Mouse (Mus musculus): Measurements from ENCODE around the gene Alad. TPM values are rescaled to one million over a fixed set of nuclear protein-coding genes. Genes with fewer than 3 reads are reported as not detected.

The Alad gene
- polyA plus RNA-seq (2012; ENCODE audit: insufficient read depth, insufficient read length, missing spikeins): 73.2 and 87.7 TPM in 2 replicates

- H3K27ac ChIP-seq (replicated peaks; ENCODE audit: low read depth, low read length): peak within 1 kb of the TSS; percentile 78
- peaks cover 19% of the 10 kb centered on the region for H3K4me1 ChIP-seq (ENCODE audit: control insufficient read depth, insufficient read depth, insufficient read length, low read length)
- H3K4me3 ChIP-seq (ENCODE audit: insufficient read depth, low read depth, low read length): peak within 1 kb of the TSS; percentile 94
Observed at GRCm38 (mm10) chr4:62519849-62520233, at the start of gene Alad. Alad (minus strand) TSS chr4:62519918.

- Histone ChIP-seq H3K4me1 (ENCODE audit: control insufficient read depth, insufficient read depth, insufficient read length, low read length) (peaks cover 6% of the 10 kb centered on the region; the same call in 1 of the 2 replicates), H3K4me3 (ENCODE audit: insufficient read depth, low read depth, low read length) (no peak overlapping the region), H3K27ac (replicated peaks; ENCODE audit: low read depth, low read length) (no peak overlapping the region)
Observed at GRCm38 (mm10) chr4:62568359-62568758, 48.6 kb upstream of the Alad start.

- Histone ChIP-seq H3K4me3 (ENCODE audit: insufficient read depth, low read depth, low read length) (no peak overlapping the region), H3K4me1 (ENCODE audit: control insufficient read depth, insufficient read depth, insufficient read length, low read length) (peaks cover 6% of the 10 kb centered on the region; the same call in 1 of the 2 replicates), H3K27ac (replicated peaks; ENCODE audit: low read depth, low read length) (no peak overlapping the region)
Observed at GRCm38 (mm10) chr4:62567696-62568095, 48.0 kb upstream of the Alad start.

- H3K27ac ChIP-seq (replicated peaks; ENCODE audit: low read depth, low read length): no peak overlapping the region
- H3K4me1 ChIP-seq (ENCODE audit: control insufficient read depth, insufficient read depth, insufficient read length, low read length): peaks cover 3% of the 10 kb centered on the region; the same call in 1 of the 2 replicates
- H3K4me3 ChIP-seq (ENCODE audit: insufficient read depth, low read depth, low read length): no peak overlapping the region
Observed at GRCm38 (mm10) chr4:62566530-62566929, 46.8 kb upstream of the Alad start.

GRCm38 (mm10) chr4:62562006-62562405 is 42.3 kb upstream of the Alad start:
- Histone ChIP-seq H3K4me3 (ENCODE audit: insufficient read depth, low read depth, low read length) (no peak overlapping the region), H3K4me1 (ENCODE audit: control insufficient read depth, insufficient read depth, insufficient read length, low read length) (no peaks in the 10 kb centered on the region), H3K27ac (replicated peaks; ENCODE audit: low read depth, low read length) (no peak overlapping the region)

- Histone ChIP-seq H3K4me1 (ENCODE audit: control insufficient read depth, insufficient read depth, insufficient read length, low read length) (no peaks in the 10 kb centered on the region), H3K27ac (replicated peaks; ENCODE audit: low read depth, low read length) (no peak overlapping the region), H3K4me3 (ENCODE audit: insufficient read depth, low read depth, low read length) (no peak overlapping the region)
Observed at GRCm38 (mm10) chr4:62561630-62562001, 41.9 kb upstream of the Alad start.

GRCm38 (mm10) chr4:62560963-62561629 is 41.4 kb upstream of the Alad start:
- H3K27ac ChIP-seq (replicated peaks; ENCODE audit: low read depth, low read length): no peak overlapping the region
- no peak overlapping the region for H3K4me3 ChIP-seq (ENCODE audit: insufficient read depth, low read depth, low read length)
- H3K4me1 ChIP-seq (ENCODE audit: control insufficient read depth, insufficient read depth, insufficient read length, low read length): no peaks in the 10 kb centered on the region

GRCm38 (mm10) chr4:62559797-62560329 is 40.1 kb upstream of the Alad start, which contains the start of gene Rgs3:
Rgs3 (plus strand) TSS chr4:62559847.
- H3K4me1 ChIP-seq (ENCODE audit: control insufficient read depth, insufficient read depth, insufficient read length, low read length): no peaks in the 10 kb centered on the region
- H3K4me3 ChIP-seq (ENCODE audit: insufficient read depth, low read depth, low read length): no peak within 1 kb of the TSS
- no peak within 1 kb of the TSS for H3K27ac ChIP-seq (replicated peaks; ENCODE audit: low read depth, low read length)

- Histone ChIP-seq H3K27ac (replicated peaks; ENCODE audit: low read depth, low read length) (no peak overlapping the region), H3K4me3 (ENCODE audit: insufficient read depth, low read depth, low read length) (no peak overlapping the region)
Observed at GRCm38 (mm10) chr4:62557436-62557835, 37.7 kb upstream of the Alad start.

GRCm38 (mm10) chr4:62551966-62552365 is 32.2 kb upstream of the Alad start:
- no peaks in the 10 kb centered on the region for H3K4me1 ChIP-seq (ENCODE audit: control insufficient read depth, insufficient read depth, insufficient read length, low read length)
- no peak overlapping the region for H3K27ac ChIP-seq (replicated peaks; ENCODE audit: low read depth, low read length)
- H3K4me3 ChIP-seq (ENCODE audit: insufficient read depth, low read depth, low read length): no peak overlapping the region

More at GRCm38 (mm10) chr4:62557436-62557835, 37.7 kb upstream of the Alad start:
- H3K4me1 ChIP-seq (ENCODE audit: control insufficient read depth, insufficient read depth, insufficient read length, low read length): no peaks in the 10 kb centered on the region

GRCm38 (mm10) chr4:62544801-62545200 is 25.1 kb upstream of the Alad start:
- Histone ChIP-seq H3K27ac (replicated peaks; ENCODE audit: low read depth, low read length) (no peak overlapping the region), H3K4me1 (ENCODE audit: control insufficient read depth, insufficient read depth, insufficient read length, low read length) (no peaks in the 10 kb centered on the region), H3K4me3 (ENCODE audit: insufficient read depth, low read depth, low read length) (no peak overlapping the region)

- Histone ChIP-seq H3K4me1 (ENCODE audit: control insufficient read depth, insufficient read depth, insufficient read length, low read length) (no peaks in the 10 kb centered on the region), H3K4me3 (ENCODE audit: insufficient read depth, low read depth, low read length) (no peak overlapping the region), H3K27ac (replicated peaks; ENCODE audit: low read depth, low read length) (no peak overlapping the region)
Observed at GRCm38 (mm10) chr4:62543782-62544181, 24.1 kb upstream of the Alad start.

- Histone ChIP-seq H3K4me1 (ENCODE audit: control insufficient read depth, insufficient read depth, insufficient read length, low read length) (no peaks in the 10 kb centered on the region), H3K4me3 (ENCODE audit: insufficient read depth, low read depth, low read length) (no peak overlapping the region), H3K27ac (replicated peaks; ENCODE audit: low read depth, low read length) (no peak overlapping the region)
Observed at GRCm38 (mm10) chr4:62541802-62542201, 22.1 kb upstream of the Alad start.

- no peak overlapping the region for H3K4me3 ChIP-seq (ENCODE audit: insufficient read depth, low read depth, low read length)
Observed at GRCm38 (mm10) chr4:62533729-62534128, 14.0 kb upstream of the Alad start.

GRCm38 (mm10) chr4:62527655-62528054 is 7.9 kb upstream of the Alad start:
- Histone ChIP-seq H3K27ac (replicated peaks; ENCODE audit: low read depth, low read length) (no peak overlapping the region), H3K4me3 (ENCODE audit: insufficient read depth, low read depth, low read length) (no peak overlapping the region), H3K4me1 (ENCODE audit: control insufficient read depth, insufficient read depth, insufficient read length, low read length) (0 out of 2 replicates have a peak, but pooled peaks cover 2% of the 10 kb centered on the region)

More at GRCm38 (mm10) chr4:62533729-62534128, 14.0 kb upstream of the Alad start:
- Histone ChIP-seq H3K4me1 (ENCODE audit: control insufficient read depth, insufficient read depth, insufficient read length, low read length) (no peaks in the 10 kb centered on the region), H3K27ac (replicated peaks; ENCODE audit: low read depth, low read length) (no peak overlapping the region)

- H3K4me1 ChIP-seq (ENCODE audit: control insufficient read depth, insufficient read depth, insufficient read length, low read length): 0 out of 2 replicates have a peak, but pooled peaks cover 2% of the 10 kb centered on the region
- H3K4me3 ChIP-seq (ENCODE audit: insufficient read depth, low read depth, low read length): no peak overlapping the region
- no peak overlapping the region for H3K27ac ChIP-seq (replicated peaks; ENCODE audit: low read depth, low read length)
Observed at GRCm38 (mm10) chr4:62526256-62526655, 6.5 kb upstream of the Alad start.

Data from brown adipose tissue, adult 24 weeks (tissue).